Mouse (Mus musculus): ENCODE measurements at regions not wholly inside any gene's neighbourhood (a gene's known extent, or its start where the extent isn't known, plus 50 kb on each side); places are given as distances from the start of the nearest gene placed in this dataset.
A peak's percentile ranks its signal among the peaks of the same experiment; 100 is the strongest.

DNA sequence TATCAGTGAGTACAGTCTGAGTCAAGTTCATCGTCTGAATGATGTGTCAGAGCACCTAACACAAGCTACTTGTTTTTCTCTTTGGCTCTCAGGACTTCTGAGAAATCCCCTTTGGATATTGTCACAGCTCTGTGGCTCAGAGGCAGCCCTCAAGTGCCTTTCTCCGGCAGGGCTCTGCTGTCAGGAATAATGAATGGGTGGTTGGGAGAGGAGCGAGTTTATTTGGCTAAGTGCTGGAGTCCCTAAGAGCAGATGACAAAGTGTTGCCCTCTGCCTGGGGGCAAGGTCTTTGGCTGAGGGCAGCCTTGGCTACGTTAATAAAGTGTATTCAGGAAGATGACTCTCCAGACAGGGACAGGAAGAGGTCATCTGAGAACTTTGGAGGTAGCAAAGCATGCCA, 110.5 kb upstream of the Sh3bp4 start:
- Histone ChIP-seq H3K4me1 (replicated peaks; ENCODE audit: low read depth, low read length) (peaks cover 27% of the 10 kb centered on the region), H3K27me3 (ENCODE audit: insufficient read depth, low read length) (no peaks in the 10 kb centered on the region), H3K4me3 (replicated peaks; ENCODE audit: low read length) (no peak overlapping the region), H3K9me3 (ENCODE audit: low read length) (peaks cover 12% of the 10 kb centered on the region), H3K36me3 (ENCODE audit: insufficient read depth, low read length) (no peaks in the 10 kb centered on the region)
- TF ChIP-seq NANOG (IDR thresholded peaks at IDR 0.05; ENCODE audit: borderline replicate concordance, low read length) (no peak), POU5F1 (IDR thresholded peaks at IDR 0.05; ENCODE audit: borderline replicate concordance, low read length) (no peak), CTCF (conservative IDR thresholded peaks at IDR 0.05; ENCODE audit: low read length) (no peak)

DNA sequence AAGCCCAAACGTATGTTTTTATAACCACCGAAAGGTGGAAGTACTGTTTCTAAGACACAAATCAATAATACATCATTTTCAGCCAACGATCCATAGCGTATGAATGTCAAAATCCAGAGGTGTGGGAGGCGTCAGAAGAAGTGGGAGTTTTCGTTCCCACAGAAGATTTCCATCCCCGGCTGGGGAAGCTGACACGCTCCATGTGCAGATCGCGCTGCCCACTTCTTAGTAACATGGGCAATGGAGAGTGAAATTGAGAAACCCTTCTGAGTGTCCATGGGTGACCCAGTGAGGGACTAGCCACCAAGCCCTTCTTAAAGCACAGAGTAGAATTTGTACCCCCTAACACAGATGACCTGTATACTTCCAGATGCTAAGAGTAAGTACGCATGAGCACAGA, 110.1 kb upstream of the Sh3bp4 start:
- no peak overlapping the region for H3K4me3 ChIP-seq (replicated peaks; ENCODE audit: low read length)
- no peaks in the 10 kb centered on the region for H3K36me3 ChIP-seq (ENCODE audit: insufficient read depth, low read length)
- no peak for TF ChIP-seq CTCF (conservative IDR thresholded peaks at IDR 0.05; ENCODE audit: low read length)
- no peak for TF ChIP-seq NANOG (IDR thresholded peaks at IDR 0.05; ENCODE audit: borderline replicate concordance, low read length)
- TF ChIP-seq POU5F1 (IDR thresholded peaks at IDR 0.05; ENCODE audit: borderline replicate concordance, low read length): no peak
- peaks cover 12% of the 10 kb centered on the region for H3K9me3 ChIP-seq (ENCODE audit: low read length)
- H3K27me3 ChIP-seq (ENCODE audit: insufficient read depth, low read length): no peaks in the 10 kb centered on the region
- H3K4me1 ChIP-seq (replicated peaks; ENCODE audit: low read depth, low read length): peaks cover 27% of the 10 kb centered on the region

DNA sequence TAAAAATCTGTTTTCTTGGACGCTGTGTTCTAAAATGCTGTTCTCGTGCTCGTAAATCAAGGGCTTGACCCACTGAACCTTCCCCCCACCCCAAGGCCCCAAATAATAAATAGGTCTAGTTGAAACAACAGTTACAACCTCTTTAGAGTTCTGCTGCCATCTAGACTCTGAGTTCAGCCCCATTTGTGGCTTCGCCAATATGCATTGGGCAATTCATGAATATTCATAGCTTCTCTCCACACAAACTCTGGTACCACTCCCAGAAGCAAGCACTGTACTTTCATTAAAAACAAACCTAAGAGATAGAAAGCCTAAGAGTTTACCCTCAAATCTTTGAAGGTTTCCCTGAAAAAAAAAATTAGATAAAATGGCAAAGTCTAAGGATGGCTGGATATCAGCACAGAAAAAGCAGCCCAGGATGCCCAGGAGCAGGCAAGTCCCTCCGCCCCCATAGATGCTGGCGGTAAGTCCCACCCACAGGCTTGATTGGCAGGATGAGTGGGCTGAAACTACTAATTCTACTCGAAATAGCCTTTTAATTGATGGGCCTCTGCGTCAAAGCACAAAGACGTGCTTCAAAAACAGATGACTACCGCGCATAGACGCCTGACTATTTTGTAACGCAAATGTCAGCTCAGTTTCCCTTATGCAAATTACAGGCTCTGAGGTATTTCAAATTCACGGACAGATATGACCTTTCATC, 106.0 kb upstream of the Sh3bp4 start:
- Histone ChIP-seq H3K4me1 (replicated peaks; ENCODE audit: low read depth, low read length) (peaks cover 8% of the 10 kb centered on the region), H3K4me3 (replicated peaks; ENCODE audit: low read length) (no peak overlapping the region), H3K27me3 (ENCODE audit: insufficient read depth, low read length) (no peaks in the 10 kb centered on the region), H3K36me3 (ENCODE audit: insufficient read depth, low read length) (no peaks in the 10 kb centered on the region), H3K9me3 (ENCODE audit: low read length) (no peaks in the 10 kb centered on the region; the same call in 1 of the 2 replicates)
- no peak for TF ChIP-seq CTCF (conservative IDR thresholded peaks at IDR 0.05; ENCODE audit: low read length)
- peak; percentile 34; the same call in 1 of the 2 replicates for TF ChIP-seq POU5F1 (IDR thresholded peaks at IDR 0.05; ENCODE audit: borderline replicate concordance, low read length)

DNA sequence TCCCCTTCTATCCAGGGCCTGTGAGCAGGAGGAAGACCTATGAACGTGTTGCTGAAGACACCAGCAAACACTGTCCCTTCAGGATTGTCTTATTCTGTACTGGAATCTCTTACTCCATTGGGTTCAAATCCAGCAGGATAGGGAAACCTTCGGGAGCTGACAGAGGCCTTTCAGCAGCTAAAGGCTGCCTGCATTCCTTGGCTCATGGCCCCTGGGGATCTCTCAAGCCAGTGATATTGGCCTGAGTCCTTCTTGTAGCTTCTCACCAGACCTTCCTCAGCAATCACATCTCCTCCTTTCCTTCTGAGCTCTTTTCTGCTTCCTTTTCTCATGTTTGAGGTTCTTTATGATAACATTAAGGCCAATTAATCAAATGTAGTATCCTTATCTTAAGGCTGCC, 103.8 kb upstream of the Sh3bp4 start:
- no peak overlapping the region for H3K4me3 ChIP-seq (replicated peaks; ENCODE audit: low read length)
- TF ChIP-seq POU5F1 (IDR thresholded peaks at IDR 0.05; ENCODE audit: borderline replicate concordance, low read length) (no peak), CTCF (conservative IDR thresholded peaks at IDR 0.05; ENCODE audit: low read length) (no peak), NANOG (IDR thresholded peaks at IDR 0.05; ENCODE audit: borderline replicate concordance, low read length) (no peak)
- H3K4me1 ChIP-seq (replicated peaks; ENCODE audit: low read depth, low read length): peaks cover 8% of the 10 kb centered on the region
- H3K36me3 ChIP-seq (ENCODE audit: insufficient read depth, low read length): no peaks in the 10 kb centered on the region
- H3K27me3 ChIP-seq (ENCODE audit: insufficient read depth, low read length): no peaks in the 10 kb centered on the region
- H3K9me3 ChIP-seq (ENCODE audit: low read length): no peaks in the 10 kb centered on the region

DNA sequence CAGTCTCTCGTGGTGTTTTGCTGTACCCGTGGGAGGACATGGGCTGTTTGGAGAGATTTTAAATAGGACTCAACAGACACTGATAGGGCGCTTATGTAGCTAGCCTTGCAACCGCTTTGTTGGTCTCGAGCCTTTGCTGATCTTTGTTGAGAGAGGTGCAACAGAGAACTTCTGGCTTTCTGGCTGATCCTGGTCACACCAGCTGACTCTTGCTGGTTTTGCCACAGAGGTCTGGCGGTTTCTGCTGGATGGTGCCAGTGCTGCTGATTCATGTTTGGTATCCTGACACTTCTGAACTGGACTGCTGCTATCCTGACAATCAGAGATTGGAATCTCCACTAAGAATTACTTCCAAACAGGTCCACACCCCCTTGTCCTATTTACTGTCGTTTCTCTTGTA, 102.1 kb upstream of the Sh3bp4 start:
- Histone ChIP-seq H3K36me3 (ENCODE audit: insufficient read depth, low read length) (no peaks in the 10 kb centered on the region), H3K4me3 (replicated peaks; ENCODE audit: low read length) (no peak overlapping the region), H3K27me3 (ENCODE audit: insufficient read depth, low read length) (no peaks in the 10 kb centered on the region), H3K9me3 (ENCODE audit: low read length) (no peaks in the 10 kb centered on the region), H3K4me1 (replicated peaks; ENCODE audit: low read depth, low read length) (peaks cover 6% of the 10 kb centered on the region)
- TF ChIP-seq POU5F1 (IDR thresholded peaks at IDR 0.05; ENCODE audit: borderline replicate concordance, low read length): no peak
- TF ChIP-seq CTCF (conservative IDR thresholded peaks at IDR 0.05; ENCODE audit: low read length): no peak
- no peak for TF ChIP-seq NANOG (IDR thresholded peaks at IDR 0.05; ENCODE audit: borderline replicate concordance, low read length)

DNA sequence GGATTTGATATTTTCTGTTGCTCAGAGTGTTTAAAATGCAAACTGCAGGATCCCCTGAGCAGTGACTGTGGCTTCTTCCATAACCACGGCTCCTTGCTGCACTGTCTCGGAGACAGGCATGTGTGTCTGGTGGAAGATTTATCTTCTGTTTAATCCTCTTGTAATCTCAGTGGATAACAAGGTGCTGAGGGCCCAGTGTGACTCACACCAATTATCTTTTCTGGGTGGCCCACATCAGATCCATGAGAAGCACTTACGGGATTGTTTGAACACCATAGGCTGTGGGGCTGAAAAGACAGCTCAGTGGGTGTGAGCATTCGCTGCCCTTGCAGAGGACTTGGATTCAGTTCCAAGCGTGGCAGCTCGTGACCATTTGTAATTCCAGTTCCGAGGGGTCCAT, 101.2 kb upstream of the Sh3bp4 start:
- H3K9me3 ChIP-seq (ENCODE audit: low read length): no peaks in the 10 kb centered on the region
- TF ChIP-seq NANOG (IDR thresholded peaks at IDR 0.05; ENCODE audit: borderline replicate concordance, low read length): no peak
- TF ChIP-seq POU5F1 (IDR thresholded peaks at IDR 0.05; ENCODE audit: borderline replicate concordance, low read length): no peak
- TF ChIP-seq CTCF (conservative IDR thresholded peaks at IDR 0.05; ENCODE audit: low read length): no peak
- H3K36me3 ChIP-seq (ENCODE audit: insufficient read depth, low read length): no peaks in the 10 kb centered on the region
- H3K4me3 ChIP-seq (replicated peaks; ENCODE audit: low read length): no peak overlapping the region
- H3K27me3 ChIP-seq (ENCODE audit: insufficient read depth, low read length): no peaks in the 10 kb centered on the region
- peaks cover 5% of the 10 kb centered on the region for H3K4me1 ChIP-seq (replicated peaks; ENCODE audit: low read depth, low read length)

DNA sequence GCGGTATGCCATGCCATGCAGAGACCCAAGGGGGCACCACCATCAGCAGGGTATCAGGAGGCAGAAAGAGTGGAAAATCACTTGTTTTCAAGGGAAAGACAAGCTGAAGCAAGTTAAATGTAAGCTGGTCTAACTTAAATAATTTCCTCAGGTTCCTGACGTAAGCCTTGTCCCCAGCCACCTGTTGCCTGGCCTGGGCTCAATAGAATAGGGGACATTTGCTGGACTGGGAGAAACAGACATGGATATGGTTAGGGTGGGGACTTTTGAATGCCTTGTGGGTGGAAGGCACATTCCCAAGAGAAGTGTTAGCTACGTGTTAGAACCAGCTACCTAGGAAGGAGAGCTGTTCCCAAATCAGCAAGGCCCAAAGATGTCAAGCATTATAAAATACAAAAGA, 100.6 kb upstream of the Sh3bp4 start:
- TF ChIP-seq POU5F1 (IDR thresholded peaks at IDR 0.05; ENCODE audit: borderline replicate concordance, low read length) (no peak), NANOG (IDR thresholded peaks at IDR 0.05; ENCODE audit: borderline replicate concordance, low read length) (no peak), CTCF (conservative IDR thresholded peaks at IDR 0.05; ENCODE audit: low read length) (no peak)
- H3K4me3 ChIP-seq (replicated peaks; ENCODE audit: low read length): no peak overlapping the region
- H3K9me3 ChIP-seq (ENCODE audit: low read length): no peaks in the 10 kb centered on the region
- no peaks in the 10 kb centered on the region for H3K27me3 ChIP-seq (ENCODE audit: insufficient read depth, low read length)
- H3K36me3 ChIP-seq (ENCODE audit: insufficient read depth, low read length): no peaks in the 10 kb centered on the region
- H3K4me1 ChIP-seq (replicated peaks; ENCODE audit: low read depth, low read length): no peaks in the 10 kb centered on the region

DNA sequence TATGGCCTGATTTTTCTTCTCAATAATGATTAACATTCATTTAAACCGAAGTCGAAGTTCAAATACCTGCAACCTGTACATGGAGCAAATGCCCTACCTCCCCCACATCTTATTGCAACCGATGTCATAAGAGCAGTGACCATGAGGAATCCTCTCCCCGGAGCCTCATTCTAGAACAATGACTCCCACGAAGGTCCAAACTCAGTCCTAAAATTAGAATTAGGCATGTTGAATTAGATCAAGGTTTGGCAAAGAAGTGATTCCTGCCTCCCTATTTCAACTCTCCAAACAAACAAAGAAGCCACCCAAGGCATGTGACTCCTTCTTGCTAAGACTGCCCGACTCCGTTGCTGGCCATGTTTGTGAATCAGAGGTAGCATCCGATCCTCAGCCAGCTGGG, 94.1 kb upstream of the Sh3bp4 start:
- no peaks in the 10 kb centered on the region for H3K9me3 ChIP-seq (ENCODE audit: low read length)
- no peaks in the 10 kb centered on the region for H3K4me1 ChIP-seq (replicated peaks; ENCODE audit: low read depth, low read length)
- H3K4me3 ChIP-seq (replicated peaks; ENCODE audit: low read length): no peak overlapping the region
- TF ChIP-seq POU5F1 (IDR thresholded peaks at IDR 0.05; ENCODE audit: borderline replicate concordance, low read length) (no peak), CTCF (conservative IDR thresholded peaks at IDR 0.05; ENCODE audit: low read length) (no peak), NANOG (IDR thresholded peaks at IDR 0.05; ENCODE audit: borderline replicate concordance, low read length) (no peak)
- no peaks in the 10 kb centered on the region for H3K27me3 ChIP-seq (ENCODE audit: insufficient read depth, low read length)
- no peaks in the 10 kb centered on the region for H3K36me3 ChIP-seq (ENCODE audit: insufficient read depth, low read length)

Measured in E14TG2a.4 (cell line).